Mouse (Mus musculus): ENCODE data around the gene Chmp6. TPM values are rescaled to one million over a fixed set of nuclear protein-coding genes. Genes with fewer than 3 reads are reported as not detected.

The Chmp6 gene
- 38.4 and 45.6 TPM in 2 replicates for polyA plus RNA-seq (2015; fragmentation: Nextera tagmentation; extraction: Ambion mirVana)

DNA sequence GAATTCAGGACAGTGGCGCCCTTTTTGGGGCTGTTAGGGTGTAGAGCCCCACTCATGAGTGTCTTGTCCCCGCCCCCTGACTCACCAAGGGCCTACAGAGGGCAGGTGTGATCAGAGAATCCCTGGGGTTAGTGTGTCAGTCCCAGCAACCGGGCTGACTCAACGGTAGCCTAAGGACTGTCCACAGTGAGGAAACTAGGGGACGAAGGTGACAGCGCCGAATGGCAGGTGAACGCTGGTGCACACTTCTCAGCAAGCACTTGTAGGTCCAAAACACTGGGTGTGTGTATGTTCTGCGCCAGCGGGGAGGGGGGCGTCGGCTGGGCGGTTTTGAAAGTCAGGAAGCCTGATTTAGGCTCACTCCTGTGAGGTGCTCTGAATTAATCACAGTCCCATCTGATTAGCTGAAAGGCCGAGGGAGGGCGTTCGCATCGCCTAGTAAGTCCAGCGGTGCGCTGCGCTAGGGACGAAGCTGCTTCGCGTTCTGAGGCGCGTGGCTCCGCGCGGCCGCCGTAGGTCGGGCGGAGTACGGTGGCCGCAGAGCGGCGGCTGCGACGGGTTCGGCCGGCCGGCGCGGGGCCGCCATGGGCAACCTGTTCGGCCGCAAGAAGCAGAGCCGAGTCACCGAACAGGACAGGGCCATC is at the start of gene Chmp6:
Gene Chmp6, plus strand, starts transcription at position 151 of the 644 bp plus-strand sequence.

DNA sequence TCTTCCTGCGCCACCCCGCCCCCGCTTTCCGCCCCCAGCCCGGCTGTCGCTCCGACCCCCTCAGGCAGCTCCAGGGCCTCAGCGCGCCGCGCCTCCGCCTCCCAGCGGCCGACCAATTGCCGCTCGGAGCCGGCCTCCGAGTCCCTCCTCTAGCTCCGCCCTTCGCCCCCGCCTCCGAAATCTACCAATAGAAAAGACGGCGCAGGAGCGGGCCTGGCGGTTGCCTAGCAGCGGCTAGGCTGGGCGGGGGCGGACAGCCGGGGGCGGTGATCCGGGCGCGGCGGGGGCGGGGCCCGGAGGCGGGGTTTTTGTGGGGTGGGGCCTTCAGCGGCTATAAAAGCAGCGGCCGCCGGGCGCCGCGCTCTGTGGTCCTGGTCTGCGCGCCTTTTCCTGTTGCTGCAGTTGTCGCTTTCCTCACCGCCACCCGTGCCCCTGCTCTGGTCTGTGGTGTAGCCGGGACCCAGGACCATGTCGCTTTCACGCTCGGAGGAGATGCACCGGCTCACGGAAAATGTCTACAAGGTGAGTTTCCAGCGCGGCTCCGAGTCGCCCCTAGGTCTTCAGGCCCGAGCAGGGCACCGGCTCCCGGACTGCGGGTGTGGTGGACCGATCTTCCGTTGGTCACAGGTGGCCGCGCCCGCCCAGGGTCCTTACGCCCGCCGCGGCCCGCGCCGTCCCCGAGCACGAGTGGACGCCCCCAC is 29.6 kb downstream of the Chmp6 start, which contains the start of gene Baiap2:
Gene Baiap2, plus strand, starts transcription at position 37 of the 701 bp plus-strand sequence.

Other genes starting within 250 kb of the Chmp6 start
- gene Baiap2, start 29.3 kb downstream of the Chmp6 start, polyA plus RNA-seq (2015; fragmentation: Nextera tagmentation; extraction: Ambion mirVana), result 3.3 and 4.6 TPM in 2 replicates
- gene Aatk, start 133.7 kb downstream of the Chmp6 start, polyA plus RNA-seq (2015; fragmentation: Nextera tagmentation; extraction: Ambion mirVana), result 1.4 and 2.0 TPM in 2 replicates
- 6.4 and 8.5 TPM in 2 replicates for gene Cep131, start 173.4 kb downstream of the Chmp6 start, polyA plus RNA-seq (2015; fragmentation: Nextera tagmentation; extraction: Ambion mirVana)
- gene Tepsin, start 185.3 kb downstream of the Chmp6 start, polyA plus RNA-seq (2015; fragmentation: Nextera tagmentation; extraction: Ambion mirVana), result 5.5 and 7.6 TPM in 2 replicates
- gene Ndufaf8, start 185.5 kb downstream of the Chmp6 start, polyA plus RNA-seq (2015; fragmentation: Nextera tagmentation; extraction: Ambion mirVana), result 77.7 and 87.8 TPM in 2 replicates
- gene Slc38a10, start 237.9 kb downstream of the Chmp6 start, polyA plus RNA-seq (2015; fragmentation: Nextera tagmentation; extraction: Ambion mirVana), result 36.2 and 41.7 TPM in 2 replicates

Measured in spleen, postnatal 0 days (tissue).